Mouse (Mus musculus): ENCODE data around the gene Prps1. TPM values are rescaled to one million over a fixed set of nuclear protein-coding genes. Genes with fewer than 3 reads are reported as not detected.
"Not testable (repeated sequence)": the region's sequence is repeated elsewhere in the genome, so short reads cannot be mapped to it uniquely, and the experiment has no call there.

Gene Prps1
- 10 to 100 TPM; 57.5 to 70.6 TPM for total RNA-seq (2021)
- long read RNA-seq, transcript Prps1-201 (7 exons, 1,965 nt), result major isoform, 57 of 62 reads
- long read RNA-seq, partial matches to known transcripts, result 2 of 62 reads
- long read RNA-seq, other reads (novel, unspliced or antisense), result 3 of 62 reads

DNA sequence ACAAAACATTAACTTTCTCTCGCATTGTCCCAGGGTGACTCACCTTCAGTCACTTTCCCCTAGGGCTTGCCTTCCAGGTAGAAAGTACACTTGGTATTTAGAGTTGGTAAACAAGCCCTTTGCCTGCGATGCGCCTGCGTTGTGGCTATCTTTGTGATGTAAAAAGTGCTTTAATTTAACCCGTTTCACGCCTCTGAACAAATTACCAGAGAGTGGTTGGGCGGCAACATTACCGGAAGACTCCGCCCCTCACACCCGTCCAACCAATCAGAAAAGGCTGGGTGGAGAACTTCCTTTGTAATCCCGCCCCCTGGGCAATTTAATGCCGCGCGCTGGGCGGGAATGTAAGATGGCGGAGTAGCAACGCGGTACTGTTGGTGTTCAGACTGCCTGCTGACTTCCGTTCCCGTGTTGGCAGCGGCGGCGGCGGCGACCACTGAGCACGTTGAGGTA lies at the start of gene Prps1:
TSS of gene Prps1 (plus strand) at position 335 of the 453 bp plus-strand sequence.
- peak; percentile 83 to 84 for DNase-seq (ENCODE audit: low spot score in 2 of 2)

DNA sequence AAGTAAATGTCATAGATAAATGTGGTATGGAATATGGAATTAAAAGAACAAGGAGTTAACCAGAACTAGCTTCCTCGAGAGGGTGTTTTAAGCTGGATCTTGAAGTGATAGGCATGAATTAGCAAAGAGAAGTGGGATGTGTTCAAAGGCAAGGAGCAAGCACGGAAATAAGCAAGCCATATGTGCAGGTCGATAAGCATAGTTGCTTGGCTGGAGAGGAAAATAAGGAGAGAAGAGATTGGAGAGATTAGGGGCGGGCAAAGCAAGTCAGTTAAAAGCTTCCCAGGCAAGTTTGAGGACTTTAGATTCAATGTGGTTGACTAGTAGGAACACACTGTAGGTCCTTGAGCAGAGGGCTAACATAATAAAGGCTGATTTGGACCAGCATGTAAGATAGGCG lies 48.8 kb upstream of the Prps1 start:
- no peak for DNase-seq (ENCODE audit: low spot score in 2 of 2)

DNA sequence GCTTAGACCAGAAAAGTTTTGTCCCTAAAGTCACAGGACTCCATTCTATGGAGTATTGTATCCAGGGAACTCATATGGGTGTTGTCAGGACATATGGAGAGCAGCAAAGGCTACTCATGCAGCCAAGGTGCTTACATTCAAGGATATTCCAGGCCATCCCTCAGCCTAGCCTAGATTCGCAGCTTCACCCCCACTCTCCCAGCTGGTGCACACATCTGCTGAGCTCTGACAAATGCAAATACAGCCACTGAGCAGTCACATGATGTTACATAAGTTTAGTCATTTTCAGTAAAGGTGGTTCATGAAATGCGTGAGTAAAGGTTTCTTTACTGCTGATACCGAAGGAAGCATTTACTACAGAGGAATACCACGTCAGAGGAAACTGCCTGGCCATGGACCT lies 37.9 kb upstream of the Prps1 start:
- DNase-seq (ENCODE audit: low spot score in 2 of 2), result no peak

DNA sequence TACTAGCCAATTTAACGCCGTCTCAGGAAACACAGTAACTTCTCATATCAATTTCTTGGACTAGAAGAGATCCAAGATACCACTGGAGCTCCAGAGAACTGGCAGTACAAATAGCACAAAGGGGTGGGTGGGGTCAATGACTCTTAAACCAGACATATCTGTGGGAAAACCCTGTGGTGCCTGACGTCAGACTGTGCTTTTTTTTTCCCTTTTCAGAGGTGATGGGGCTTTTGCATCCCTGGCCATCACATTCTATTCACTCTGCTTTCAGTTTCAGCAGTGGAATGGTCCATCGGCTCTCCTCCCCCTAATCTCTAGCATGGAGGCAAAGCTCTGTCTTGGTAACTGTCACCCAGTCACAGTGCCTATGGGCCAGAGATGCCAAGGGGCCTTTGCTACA lies 29.3 kb upstream of the Prps1 start:
- no peak for DNase-seq (ENCODE audit: low spot score in 2 of 2)

DNA sequence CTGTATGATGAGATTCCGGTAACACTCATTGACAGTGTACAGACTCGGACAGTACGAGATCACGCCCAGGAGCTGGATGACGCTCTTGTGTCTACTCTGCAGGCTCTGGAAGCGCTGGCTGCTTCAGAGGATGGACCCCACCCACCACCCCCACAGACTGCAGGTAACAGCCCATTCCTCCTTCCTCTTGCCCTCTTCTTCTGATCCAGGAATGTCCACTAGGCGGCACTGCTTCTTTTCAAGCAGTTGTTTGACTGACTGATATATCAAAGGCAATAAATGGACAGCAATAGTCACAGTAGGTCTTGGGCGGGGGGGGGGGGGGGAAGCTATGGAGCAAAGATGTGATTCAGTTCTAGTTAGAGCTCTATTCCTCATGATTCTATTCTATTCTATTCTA lies 28.2 kb upstream of the Prps1 start:
- DNase-seq (ENCODE audit: low spot score in 2 of 2), result no peak

DNA sequence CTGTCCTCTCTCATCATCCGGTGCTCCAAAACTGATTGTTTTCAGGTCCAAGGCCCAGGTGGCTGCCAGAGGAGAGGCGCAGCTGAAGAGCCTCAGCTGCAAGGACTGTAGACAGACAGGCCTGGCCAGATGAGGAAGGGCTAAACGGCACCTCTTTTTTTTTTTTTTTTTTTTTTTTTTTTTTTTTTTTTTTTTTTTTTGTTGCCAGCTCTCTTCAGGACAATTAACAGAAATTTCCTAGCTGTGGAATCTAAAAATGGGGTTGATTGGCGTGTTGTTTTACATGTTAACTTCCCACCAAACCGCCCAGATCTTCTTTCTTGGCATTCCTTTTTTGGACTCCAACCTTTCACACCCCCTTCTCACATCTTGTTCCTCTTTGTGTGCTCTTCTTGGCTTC lies 26.4 kb upstream of the Prps1 start:
- DNase-seq (ENCODE audit: low spot score in 2 of 2), result no peak

DNA sequence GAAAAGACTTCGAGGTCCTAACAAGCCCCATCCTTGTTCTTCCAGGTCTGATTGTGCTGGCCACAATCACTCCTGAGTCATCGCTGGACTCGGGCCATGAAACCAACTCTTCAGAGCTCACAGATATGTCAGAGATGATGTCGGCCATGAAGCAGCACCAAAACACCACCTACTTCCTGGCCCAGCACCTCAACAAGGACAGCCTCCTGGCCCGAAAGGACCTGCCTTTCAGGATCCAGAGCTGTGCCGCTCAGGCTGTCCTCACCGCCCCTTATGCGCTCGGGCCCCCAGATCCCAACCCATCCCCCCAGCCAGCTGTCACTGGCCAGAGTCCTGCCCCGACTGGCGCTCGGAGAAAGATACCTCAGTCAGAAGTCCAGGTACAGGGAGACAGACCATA lies 25.9 kb upstream of the Prps1 start:
- no peak for DNase-seq (ENCODE audit: low spot score in 2 of 2)

DNA sequence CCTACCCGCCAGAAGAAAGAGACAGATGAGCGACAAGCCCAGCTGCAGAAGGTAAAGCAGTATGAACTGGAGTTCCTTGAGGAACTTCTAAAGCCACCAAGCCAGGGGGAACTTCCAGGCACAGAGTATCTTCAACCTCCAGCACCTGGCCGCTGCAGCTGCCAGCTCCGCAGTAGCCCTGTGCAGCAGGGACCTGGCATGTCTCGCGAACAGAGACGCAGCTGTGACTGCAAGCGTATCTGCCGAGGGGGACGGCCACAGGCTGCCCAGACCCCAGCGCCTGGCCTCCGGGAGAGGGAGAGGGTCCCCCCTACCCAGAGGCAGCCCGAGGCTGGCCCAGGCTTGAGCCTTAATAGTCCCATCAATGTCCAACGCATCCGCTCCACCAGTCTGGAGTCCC lies 24.4 kb upstream of the Prps1 start:
- no peak for DNase-seq (ENCODE audit: low spot score in 2 of 2)

DNA sequence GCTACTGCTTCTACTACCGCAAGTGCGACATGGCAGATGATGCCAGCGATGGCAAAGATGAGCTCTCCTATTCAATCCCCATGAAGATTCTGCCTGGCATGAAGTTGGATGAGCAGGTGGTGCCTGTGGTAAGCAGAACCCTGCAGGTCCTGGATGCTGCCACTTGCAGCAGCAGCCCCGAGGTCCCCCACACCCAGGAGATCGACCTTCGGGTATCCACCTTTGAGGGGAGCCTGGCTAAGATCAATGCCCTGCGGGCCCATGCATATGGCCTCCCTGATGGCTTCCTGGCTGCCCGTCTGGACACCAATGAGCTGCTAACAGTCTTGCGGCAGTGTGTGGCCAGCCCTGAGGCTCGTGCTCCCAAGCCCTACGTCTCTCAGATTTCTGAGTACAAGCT lies 23.6 kb upstream of the Prps1 start:
- DNase-seq (ENCODE audit: low spot score in 2 of 2), result no peak

DNA sequence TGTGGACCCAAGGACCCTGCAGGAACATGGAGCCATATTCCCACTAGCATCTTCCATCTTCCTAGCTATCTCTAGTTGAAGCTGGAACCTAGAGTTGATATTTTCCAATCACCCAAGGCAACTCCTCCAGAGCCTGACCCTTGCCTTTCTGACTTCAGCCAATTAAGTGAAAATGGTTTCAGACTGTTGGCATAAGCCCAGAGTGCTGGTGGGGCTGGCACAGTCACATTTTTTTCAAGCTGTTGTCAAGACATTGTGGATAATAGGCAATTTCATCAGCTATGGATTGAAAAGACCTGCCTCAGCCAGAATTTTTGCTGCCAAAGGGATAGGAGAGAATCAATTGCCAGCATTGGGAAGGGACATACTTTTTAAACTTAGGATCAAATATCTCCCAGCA lies 18.5 kb upstream of the Prps1 start:
- no peak for DNase-seq (ENCODE audit: low spot score in 2 of 2)

DNA sequence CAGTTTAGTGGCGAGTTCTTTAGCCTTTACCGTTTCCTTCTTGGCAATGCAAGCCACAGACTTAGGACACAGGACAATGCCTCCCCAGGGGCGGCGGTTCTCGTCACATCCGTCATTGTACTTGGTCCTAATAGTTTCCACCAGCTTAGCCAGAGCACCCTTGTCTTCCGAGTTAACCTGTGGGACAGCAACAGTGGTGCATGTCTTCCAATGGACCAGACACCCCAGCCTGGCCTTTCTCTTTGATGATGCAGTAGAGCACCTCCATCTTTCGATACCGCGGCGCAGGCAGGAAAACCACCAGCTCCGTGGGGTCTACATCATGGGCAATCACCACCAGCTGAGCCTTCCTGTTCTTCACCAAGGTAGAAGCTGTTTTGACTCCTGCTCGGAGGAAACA lies 10.9 kb upstream of the Prps1 start:
- no peak for DNase-seq (ENCODE audit: low spot score in 2 of 2)

DNA sequence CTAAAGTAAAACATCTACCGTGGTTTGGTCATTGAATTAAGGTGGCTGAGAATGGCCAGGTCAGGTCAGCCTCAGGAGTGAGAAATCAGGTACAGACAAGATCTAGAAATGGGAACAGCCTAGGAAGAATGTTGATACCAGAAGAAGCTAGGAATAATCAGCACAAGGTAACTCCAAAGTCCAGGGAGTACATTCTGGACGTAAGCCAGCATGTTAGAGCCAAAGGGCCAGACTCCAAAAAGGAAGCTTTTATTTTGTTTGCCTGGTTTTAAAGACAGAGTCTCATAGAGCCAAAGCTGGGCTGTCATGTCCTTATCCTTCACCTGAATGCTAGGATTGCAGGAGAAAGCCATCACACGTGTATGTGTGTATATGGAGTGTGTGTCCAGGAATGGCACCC lies 6.3 kb upstream of the Prps1 start:
- DNase-seq (ENCODE audit: low spot score in 2 of 2), result no peak

DNA sequence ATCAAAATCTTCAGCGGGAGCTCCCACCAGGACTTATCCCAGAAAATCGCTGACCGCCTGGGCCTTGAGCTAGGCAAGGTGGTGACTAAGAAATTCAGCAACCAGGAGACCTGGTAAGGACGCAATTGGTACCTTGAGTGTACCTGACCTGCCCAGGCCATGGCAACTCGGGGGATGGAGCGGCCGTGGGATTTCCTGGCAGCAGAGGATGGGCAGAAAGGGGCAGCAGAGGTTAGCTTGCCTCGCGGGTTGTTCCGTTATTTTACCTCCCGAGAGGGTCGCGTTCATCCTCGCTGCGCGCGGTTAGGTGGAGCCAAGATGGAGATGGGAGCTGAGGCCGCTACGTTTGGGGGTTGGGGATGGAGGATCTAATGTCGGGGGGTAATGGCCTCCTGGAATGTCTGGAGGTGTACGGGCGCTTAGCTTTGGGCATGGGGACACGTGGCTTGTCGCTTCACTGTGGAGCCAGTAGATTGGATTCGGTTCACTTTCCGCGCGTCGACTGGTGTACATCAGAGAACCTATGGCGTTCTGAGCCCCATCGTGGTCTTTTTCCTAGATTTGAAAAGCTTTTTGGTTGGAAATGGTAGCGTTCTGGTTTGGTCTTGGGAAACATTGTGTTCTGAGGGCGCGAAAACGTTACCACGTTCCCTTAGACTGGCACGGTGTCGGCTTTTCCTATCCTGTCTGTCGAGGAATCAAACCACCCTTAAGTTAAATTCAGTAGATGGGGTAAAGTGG lies 508 bp downstream of the Prps1 start:
- DNase-seq (ENCODE audit: low spot score in 2 of 2), result peak in 1 of 2 experiments; percentile 24

DNA sequence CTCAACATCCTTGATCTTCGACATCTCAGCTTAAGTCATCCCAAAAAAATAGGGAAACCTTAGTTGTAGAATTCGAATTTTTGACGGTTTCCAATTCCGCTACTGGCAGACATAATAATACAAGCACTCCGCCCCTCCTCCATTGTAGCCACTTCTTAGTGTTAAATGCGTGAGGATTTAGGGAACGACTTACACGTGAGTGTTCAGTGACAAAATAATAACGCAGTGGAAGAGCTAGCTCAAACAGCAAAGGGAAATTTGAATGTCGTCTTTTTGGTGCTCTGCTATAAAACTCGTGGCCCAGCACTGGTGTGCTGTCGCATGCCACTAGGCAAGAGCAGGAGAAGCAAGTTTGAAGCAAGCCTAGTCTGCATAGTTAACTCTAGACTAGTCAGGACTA lies 1.1 kb downstream of the Prps1 start:
- no peak for DNase-seq (ENCODE audit: low spot score in 2 of 2)

DNA sequence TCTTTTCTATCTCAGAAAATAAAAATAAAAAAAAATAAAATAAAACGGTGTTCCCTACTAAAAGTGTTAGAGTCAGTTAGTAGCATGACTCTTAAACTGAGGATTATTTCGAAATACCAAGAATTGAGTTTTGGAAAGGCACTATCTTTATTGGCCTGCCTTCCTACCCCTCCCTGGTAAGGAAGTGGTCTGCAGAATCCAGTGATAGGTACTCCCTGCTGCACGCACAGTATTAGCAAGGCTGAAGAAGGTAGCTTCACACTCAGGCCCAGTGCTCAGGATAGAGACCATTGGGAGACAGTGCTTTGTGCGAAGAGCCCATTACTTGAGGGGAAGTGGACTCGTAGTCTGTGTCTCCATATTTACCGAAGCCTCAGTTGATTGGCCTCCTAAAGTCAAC lies 21.8 kb downstream of the Prps1 start:
- no peak for DNase-seq (ENCODE audit: low spot score in 2 of 2)

DNA sequence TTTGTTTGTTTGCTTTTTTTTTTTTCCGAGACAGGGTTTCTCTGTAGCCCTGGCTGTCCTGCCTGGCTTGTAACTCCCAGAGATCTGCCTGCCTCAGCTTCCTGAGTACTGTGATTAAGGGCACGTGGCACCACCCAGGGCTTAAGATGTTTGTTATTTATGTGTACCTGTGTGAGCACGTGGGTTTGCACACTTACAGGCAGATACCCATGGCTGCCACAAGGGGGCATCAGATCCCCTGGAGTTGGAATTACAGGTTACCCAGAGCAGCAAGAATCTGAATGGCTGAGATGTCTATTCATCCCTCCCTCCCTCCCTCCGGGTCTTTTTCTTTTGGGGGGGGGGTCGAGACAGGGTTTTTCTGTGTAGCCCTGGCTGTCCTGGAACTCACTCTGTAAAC lies 22.8 kb downstream of the Prps1 start:
- peak; percentile 20 to 34 for DNase-seq (ENCODE audit: low spot score in 2 of 2)

DNA sequence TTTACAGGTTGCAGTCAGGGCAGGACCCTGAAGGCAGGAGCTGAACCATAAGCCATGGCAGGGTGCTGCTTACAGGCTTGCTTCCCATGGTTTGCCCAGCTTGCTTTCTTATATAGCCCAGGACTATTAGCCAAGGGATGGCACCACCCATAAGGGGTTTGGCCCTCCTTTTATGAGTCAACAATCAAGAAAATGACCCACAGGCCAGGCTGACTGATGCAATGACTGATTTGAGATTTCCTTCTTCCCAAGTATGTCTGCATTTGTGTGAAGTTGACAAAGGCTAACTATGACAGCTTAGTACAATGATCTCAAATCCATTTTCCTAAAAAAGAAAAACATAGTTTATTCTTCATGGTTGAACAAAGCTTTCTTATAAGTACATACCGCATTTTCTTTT lies 32.8 kb downstream of the Prps1 start:
- no peak for DNase-seq (ENCODE audit: low spot score in 2 of 2)

DNA sequence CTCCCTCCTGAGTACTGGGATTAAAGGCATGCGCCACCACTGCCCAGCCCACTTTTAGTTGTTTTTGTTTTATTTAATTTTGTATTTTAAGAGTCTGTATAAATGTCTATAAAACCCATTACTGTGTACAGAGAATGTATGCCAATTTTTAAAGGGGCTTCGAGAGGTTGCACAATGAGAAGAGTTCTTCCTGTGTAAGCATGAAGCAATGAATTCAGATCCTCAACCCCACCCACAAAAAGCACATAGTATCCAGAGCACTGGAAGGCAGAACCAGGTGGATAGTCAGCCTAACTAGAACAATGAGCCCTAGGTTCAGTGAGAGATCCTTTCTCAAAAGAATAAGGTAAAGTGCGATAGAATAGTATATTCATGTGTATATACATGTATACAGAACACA lies 33.8 kb downstream of the Prps1 start:
- DNase-seq (ENCODE audit: low spot score in 2 of 2), result no peak

DNA sequence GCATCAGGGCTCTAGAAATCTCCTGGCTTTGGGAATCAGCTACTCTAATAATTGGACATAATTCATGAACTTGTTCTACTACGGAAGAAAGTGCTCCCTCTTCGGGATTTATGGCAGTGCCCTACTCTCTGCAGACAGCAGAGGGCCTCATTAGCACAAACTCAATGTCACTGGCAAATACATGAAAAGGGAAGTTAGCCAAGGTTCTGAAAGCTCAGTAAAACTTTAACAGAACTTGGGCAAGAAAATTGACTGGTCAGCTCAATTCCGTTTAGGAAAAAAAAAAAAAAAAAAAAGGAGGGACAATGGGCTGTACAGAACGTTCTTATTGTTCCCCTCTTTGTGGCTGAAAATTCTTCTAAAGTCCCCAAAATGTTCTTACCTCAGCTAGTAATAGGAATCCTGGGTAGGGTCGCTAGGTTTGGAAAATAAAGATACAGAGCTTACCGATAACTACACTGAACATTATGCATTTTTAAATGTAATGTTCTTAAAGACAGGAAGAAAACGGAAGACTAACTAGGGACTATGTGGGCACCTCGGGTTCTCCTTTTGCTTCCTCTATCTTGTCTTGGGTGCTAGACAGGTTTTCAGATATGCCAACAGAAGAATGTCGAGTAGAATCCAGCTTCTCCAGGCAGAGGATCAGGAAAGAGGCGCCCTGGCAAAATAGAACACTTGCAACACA lies 35.6 kb downstream of the Prps1 start:
- peak; percentile 30 to 37 for DNase-seq (ENCODE audit: low spot score in 2 of 2)

DNA sequence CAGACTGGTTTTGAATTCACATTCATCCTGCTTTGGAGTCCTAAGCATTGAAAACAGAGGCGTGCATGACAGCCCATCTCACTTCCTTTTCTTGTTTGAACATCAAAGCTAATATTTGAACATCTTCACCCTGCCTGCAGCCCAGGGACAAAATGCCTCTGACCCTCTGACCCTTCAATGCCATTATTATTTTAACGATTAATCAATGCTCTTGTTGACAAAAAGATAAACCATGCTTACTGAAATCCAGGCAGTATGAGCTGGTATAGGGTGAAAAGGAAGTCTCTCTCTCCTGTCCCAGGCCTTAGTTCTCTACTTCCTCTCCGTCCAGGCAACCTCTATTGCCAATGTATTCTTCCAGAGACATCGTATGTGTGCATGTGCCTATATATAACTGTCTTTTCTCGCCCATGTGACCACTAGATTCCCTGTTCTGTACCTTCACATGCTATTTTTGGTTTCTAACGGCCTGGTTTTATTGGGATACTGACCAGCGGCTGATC lies 37.2 kb downstream of the Prps1 start:
- no peak for DNase-seq (ENCODE audit: low spot score in 2 of 2)

DNA sequence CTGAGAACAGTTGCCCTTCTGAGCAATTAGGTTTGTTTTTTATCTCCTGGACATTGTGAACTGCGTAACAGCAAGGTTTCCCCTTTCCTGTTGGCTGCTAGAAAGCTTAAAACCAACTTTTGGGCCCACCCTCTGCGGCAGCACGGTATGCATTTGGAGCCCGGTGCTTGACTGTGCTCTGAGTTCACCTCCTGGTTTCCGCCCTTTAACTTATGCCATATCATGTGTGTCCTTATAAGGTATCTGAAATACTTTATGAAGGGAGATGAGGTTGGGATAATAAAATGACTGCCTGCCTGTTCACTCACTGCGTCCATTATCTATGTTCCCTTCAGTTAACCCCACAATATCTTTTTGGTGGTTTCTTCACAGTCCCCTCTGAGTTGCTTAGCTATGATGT lies 37.8 kb downstream of the Prps1 start:
- no peak for DNase-seq (ENCODE audit: low spot score in 2 of 2)

DNA sequence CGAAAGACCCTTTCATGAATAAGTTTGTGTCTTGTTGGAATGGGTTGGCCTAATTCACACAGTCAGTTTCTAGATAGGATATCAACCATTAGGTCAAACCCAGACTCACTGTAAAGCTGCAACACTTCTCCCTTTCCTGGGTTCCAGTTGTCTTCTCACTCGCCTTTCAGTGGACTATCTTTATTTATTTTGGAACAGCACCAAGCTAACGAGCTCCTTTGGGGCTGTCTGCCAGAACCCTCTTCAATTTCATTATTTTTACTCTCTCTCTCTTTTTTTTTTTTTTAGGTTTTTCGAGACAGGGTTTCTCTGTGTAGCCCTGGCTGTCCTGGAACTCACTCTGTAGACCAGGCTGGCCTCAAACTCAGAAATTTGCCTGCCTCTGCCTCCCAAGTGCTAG lies 42.0 kb downstream of the Prps1 start:
- DNase-seq (ENCODE audit: low spot score in 2 of 2), result not testable (repeated sequence)

DNA sequence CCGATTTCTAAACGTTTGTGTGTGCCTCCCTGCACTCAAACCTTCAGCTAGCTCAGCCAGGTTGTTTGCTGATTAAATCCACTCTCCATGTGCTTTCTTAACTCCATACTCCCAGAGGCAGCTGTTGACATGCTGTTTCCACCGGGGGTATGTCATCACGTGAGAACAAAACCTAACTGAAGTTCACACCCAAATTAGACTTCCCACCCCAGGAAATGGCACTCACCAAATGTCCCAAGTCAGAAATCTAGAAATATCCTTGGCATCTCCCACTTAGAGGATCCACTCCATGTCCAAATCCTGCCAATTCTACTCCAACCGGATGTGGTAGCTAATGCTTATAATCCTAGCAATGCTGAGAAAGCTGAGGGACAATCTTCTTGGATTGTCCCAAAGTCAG lies 43.9 kb downstream of the Prps1 start:
- DNase-seq (ENCODE audit: low spot score in 2 of 2), result no peak

All from layer of hippocampus, postnatal 10 days (tissue).